Mouse (Mus musculus): ENCODE data around the gene Gm21970.
A peak's percentile ranks its signal among the peaks of the same experiment; 100 is the strongest.
"Not testable (repeated sequence)": the region's sequence is repeated elsewhere in the genome, so short reads cannot be mapped to it uniquely, and the experiment has no call there.

The Gm21970 gene

GRCm38 (mm10) chr16:91404828-91405577, 13.5 kb downstream of the Gm21970 start:
- DNase-seq = no peak

- DNase-seq = peak; percentile 80
Measured at GRCm38 (mm10) chr16:91405640-91406584, 14.4 kb downstream of the Gm21970 start, which contains the start of gene Il10rb. Gene Il10rb (plus strand): TSS chr16:91406164.

- DNase-seq = no peak
Measured at GRCm38 (mm10) chr16:91406585-91407220, 15.2 kb downstream of the Gm21970 start.

- peak; percentile 20 for DNase-seq
Measured at GRCm38 (mm10) chr16:91413102-91413844, 21.8 kb downstream of the Gm21970 start.

GRCm38 (mm10) chr16:91415391-91416189, 24.1 kb downstream of the Gm21970 start:
- no peak for DNase-seq

- no peak for DNase-seq
Measured at GRCm38 (mm10) chr16:91416357-91416756, 24.8 kb downstream of the Gm21970 start.

- no peak for DNase-seq
Measured at GRCm38 (mm10) chr16:91416938-91417337, 25.4 kb downstream of the Gm21970 start.

GRCm38 (mm10) chr16:91418531-91418930, 27.0 kb downstream of the Gm21970 start:
- DNase-seq = no peak

GRCm38 (mm10) chr16:91425816-91426215, 34.3 kb downstream of the Gm21970 start:
- no peak for DNase-seq

- DNase-seq = no peak
Measured at GRCm38 (mm10) chr16:91426586-91426985, 35.1 kb downstream of the Gm21970 start.

- DNase-seq = no peak
Measured at GRCm38 (mm10) chr16:91427461-91427860, 35.9 kb downstream of the Gm21970 start.

- DNase-seq = no peak
Measured at GRCm38 (mm10) chr16:91428259-91428865, 36.8 kb downstream of the Gm21970 start.

- no peak for DNase-seq
Measured at GRCm38 (mm10) chr16:91432720-91433328, 41.3 kb downstream of the Gm21970 start.

- DNase-seq = peak; percentile 63
Measured at GRCm38 (mm10) chr16:91433329-91433933, 41.9 kb downstream of the Gm21970 start.

- no peak for DNase-seq
Measured at GRCm38 (mm10) chr16:91434119-91434518, 42.6 kb downstream of the Gm21970 start.

GRCm38 (mm10) chr16:91438081-91438480, 46.6 kb downstream of the Gm21970 start:
- no peak for DNase-seq

- not testable (repeated sequence) for DNase-seq
Measured at GRCm38 (mm10) chr16:91438599-91438998, 47.1 kb downstream of the Gm21970 start.

GRCm38 (mm10) chr16:91441366-91441765, 49.8 kb downstream of the Gm21970 start:
- no peak for DNase-seq

- DNase-seq = peak; percentile 56
Measured at GRCm38 (mm10) chr16:91441811-91442240, 50.3 kb downstream of the Gm21970 start.

- DNase-seq = peak; percentile 72
Measured at GRCm38 (mm10) chr16:91442446-91442845, 50.9 kb downstream of the Gm21970 start.

Data from thymus, postnatal 25 days (tissue).